In the genomic region with DNA sequence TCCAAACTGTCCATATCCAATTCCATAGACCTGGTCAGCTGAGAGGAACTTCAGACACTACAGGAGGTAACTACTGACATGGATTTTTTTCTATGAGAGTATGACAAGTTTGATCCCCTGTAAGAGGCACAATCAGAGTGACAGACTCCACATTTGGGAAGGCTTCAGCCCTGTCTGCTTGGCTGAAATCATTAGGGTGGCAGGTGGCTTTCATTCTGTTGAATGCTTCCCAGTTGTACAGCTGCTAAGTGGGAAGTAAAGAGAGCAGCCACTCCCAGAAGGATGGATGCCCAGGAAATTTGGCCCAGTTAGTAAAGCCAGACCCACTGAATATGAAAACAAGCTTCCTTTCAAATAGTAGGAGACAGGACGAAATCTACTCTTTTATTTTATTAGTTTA, we compare ENCODE assay signal across 10 mouse cellular contexts.
DNase-seq lines count a peak whose midpoint lies in the region; ATAC-seq lines count a peak whose summit lies in the region.
"Had no signal": no experiment of that assay in that cellular context is flagged by ENCODE, and none has a peak within 500 bp of the region (broad histone marks: within the 10 kb centered on the region; RNA-seq: fewer than 3 reads in every experiment).

No protein-coding gene starts in this region.

- H3K9me3 ChIP-seq in forebrain, embryonic 15.5 days: no peaks in the 10 kb centered on the region
- H3K9me3 ChIP-seq in midbrain, embryonic 14.5 days (ENCODE audit: control insufficient read depth, low read length): no peaks in the 10 kb centered on the region

- intact Hi-C loops in heart, postnatal 10 days (cut with DNase I): no loop called here

- no peaks in the 10 kb centered on the region for H3K36me3 ChIP-seq in forebrain, embryonic 15.5 days
- no peaks in the 10 kb centered on the region for H3K36me3 ChIP-seq in midbrain, embryonic 14.5 days (ENCODE audit: control insufficient read depth, insufficient read depth, low read length)

- H3K27me3 ChIP-seq in forebrain, embryonic 15.5 days: no peaks in the 10 kb centered on the region
- H3K27me3 ChIP-seq in midbrain, embryonic 14.5 days (ENCODE audit: control insufficient read depth, insufficient read depth, low read length): no peaks in the 10 kb centered on the region

- no peak for DNase-seq in cerebellum, adult 18-20 months
- peak; percentile 26 to 33 for DNase-seq in heart, postnatal 10 days
- no peak for DNase-seq in heart, adult 9 months (ENCODE audit: low spot score in 2 of 2)
- DNase-seq in retina, embryonic 14.5 days (ENCODE audit: low spot score): peak; percentile 76
- no peak for DNase-seq in thymus, adult 18-20 months
- DNase-seq in midbrain, embryonic 14.5 days: no peak
- DNase-seq: heart, adult 2 months; heart, postnatal 4 days had no signal

- 39% methylated on average over 1 of the region's 1 CpGs for WGBS in forebrain, embryonic 15.5 days
- WGBS in midbrain, embryonic 14.5 days: 74% methylated on average over 1 of the region's 1 CpGs

- H3K9ac ChIP-seq in forebrain, embryonic 15.5 days (replicated peaks): no peak overlapping the region
- H3K9ac ChIP-seq in midbrain, embryonic 14.5 days (replicated peaks; ENCODE audit: low read length): no peak overlapping the region

- H3K27ac ChIP-seq in forebrain, embryonic 15.5 days (replicated peaks): peak overlapping the region; percentile 54
- H3K27ac ChIP-seq in midbrain, embryonic 14.5 days (replicated peaks; ENCODE audit: low read depth, low read length): no peak overlapping the region
- H3K27ac ChIP-seq: heart, adult 2 months had no signal

- peaks cover 23% of the 10 kb centered on the region for H3K4me1 ChIP-seq in forebrain, embryonic 15.5 days
- no peaks in the 10 kb centered on the region for H3K4me1 ChIP-seq in midbrain, embryonic 14.5 days (ENCODE audit: control insufficient read depth, insufficient read depth, low read length)

- no peak overlapping the region for H3K4me2 ChIP-seq in forebrain, embryonic 15.5 days (replicated peaks)
- no peak overlapping the region for H3K4me2 ChIP-seq in midbrain, embryonic 14.5 days (ENCODE audit: low read length)

- H3K4me3 ChIP-seq in forebrain, embryonic 15.5 days: no peak overlapping the region
- no peak overlapping the region for H3K4me3 ChIP-seq in midbrain, embryonic 14.5 days (replicated peaks; ENCODE audit: low read depth, low read length)
- H3K4me3 ChIP-seq: heart, adult 2 months had no signal

- peak; percentile 58; the same call in 1 of the 2 replicates for ATAC-seq in cerebellum, adult (ENCODE audit: insufficient number of reproducible peaks, low FRiP score, low TSS enrichment)
- peak; percentile 93 for ATAC-seq in forebrain, embryonic 15.5 days (replicated peaks)
- no peak for ATAC-seq in midbrain, embryonic 14.5 days (ENCODE audit: low FRiP score, low TSS enrichment)

Comparison
In these comparisons a context has a peak if more than half of its experiments do, and no peak if none do; other contexts are left out.
1. DNase-seq: peak in heart, postnatal 10 days (2 of 2) and retina, embryonic 14.5 days (single experiment); none in cerebellum, adult 18-20 months (0 of 2), heart, adult 9 months (0 of 2), thymus, adult 18-20 months (0 of 2) and midbrain, embryonic 14.5 days (single experiment).